Comparison of ENCODE assay signal across 7 mouse cellular contexts in genomic region chr2:26309739-26310138, GRCm38 (mm10). TPM values are rescaled to one million over a fixed set of nuclear protein-coding genes. Genes with fewer than 3 reads are reported as not detected.
DNase-seq lines count a peak whose midpoint lies in the region; ATAC-seq lines count a peak whose summit lies in the region.

No protein-coding gene starts in this region.

- H3K4me2 ChIP-seq in forebrain, embryonic 15.5 days (replicated peaks): no peak overlapping the region
- H3K4me2 ChIP-seq in midbrain, embryonic 16.5 days (ENCODE audit: low read length): no peak overlapping the region

- H3K36me3 ChIP-seq in forebrain, embryonic 15.5 days: no peaks in the 10 kb centered on the region
- no peaks in the 10 kb centered on the region for H3K36me3 ChIP-seq in midbrain, embryonic 16.5 days (ENCODE audit: control insufficient read depth, insufficient read depth, low read length)

- no peaks in the 10 kb centered on the region; the same call in 1 of the 2 replicates for H3K4me1 ChIP-seq in forebrain, embryonic 15.5 days
- H3K4me1 ChIP-seq in midbrain, embryonic 16.5 days (ENCODE audit: control insufficient read depth, insufficient read depth, low read length): peaks cover 2% of the 10 kb centered on the region; the same call in 1 of the 2 replicates

- no peak overlapping the region for H3K9ac ChIP-seq in forebrain, embryonic 15.5 days (replicated peaks)
- H3K9ac ChIP-seq in midbrain, embryonic 16.5 days (ENCODE audit: low read depth, low read length): no peak overlapping the region

- H3K27me3 ChIP-seq in forebrain, embryonic 15.5 days: no peaks in the 10 kb centered on the region
- no peaks in the 10 kb centered on the region for H3K27me3 ChIP-seq in midbrain, embryonic 16.5 days (ENCODE audit: control insufficient read depth, insufficient read depth, low read depth, low read length)

- peak overlapping the region; percentile 19; the same call in 1 of the 2 replicates for H3K27ac ChIP-seq in forebrain, embryonic 15.5 days (replicated peaks)
- no peak overlapping the region for H3K27ac ChIP-seq in midbrain, embryonic 16.5 days (ENCODE audit: low read length)

- peak; percentile 69; the same call in 1 of the 2 replicates for ATAC-seq in forebrain, embryonic 15.5 days (replicated peaks)
- ATAC-seq in midbrain, embryonic 16.5 days: peak; percentile 49; the same call in 1 of the 2 replicates

- WGBS in forebrain, embryonic 15.5 days: 22% methylated on average over 10 of the region's 10 CpGs
- 14% methylated on average over 10 of the region's 10 CpGs for WGBS in midbrain, embryonic 16.5 days

- no peak overlapping the region for H3K4me3 ChIP-seq in forebrain, embryonic 15.5 days
- no peak overlapping the region for H3K4me3 ChIP-seq in midbrain, embryonic 16.5 days (ENCODE audit: low read depth, low read length)

- peak; percentile 51 for DNase-seq in embryo, embryonic 9.5 days (ENCODE audit: extremely low spot score)
- DNase-seq in kidney, postnatal 25 days: peak; percentile 44 to 64
- no peak for DNase-seq in frontal cortex, adult 2 months (ENCODE audit: extremely low spot score in 1 of 2, low spot score in 1 of 2)
- DNase-seq in adipocyte (ENCODE audit: low spot score): no peak
- DNase-seq in testis, postnatal 10 days (ENCODE audit: low spot score): no peak

- H3K9me3 ChIP-seq in forebrain, embryonic 15.5 days: no peaks in the 10 kb centered on the region
- H3K9me3 ChIP-seq in midbrain, embryonic 16.5 days (replicated peaks; ENCODE audit: control insufficient read depth, low read length, poor library complexity, severe bottlenecking): no peaks in the 10 kb centered on the region

RNA-seq across cellular contexts. Expression of gene Gpsm1, which starts 5.6 kb away (rescaled TPM):
- 144 and 151 TPM in 2 replicates for polyA plus RNA-seq in forebrain, embryonic 15.5 days (2015; fragmentation: Nextera tagmentation; extraction: Ambion mirVana)
- 182 and 188 TPM in 2 replicates for polyA plus RNA-seq in midbrain, embryonic 16.5 days (2015; fragmentation: Nextera tagmentation; extraction: Ambion mirVana)
- polyA plus RNA-seq in frontal cortex, adult 2 months (2012; rRNA removed): 248 and 275 TPM in 2 replicates

RNA-seq across cellular contexts. Expression of gene Ccdc187, which starts 15.4 kb away (rescaled TPM):
- 0.18 and 0.24 TPM in 2 replicates for polyA plus RNA-seq in forebrain, embryonic 15.5 days (2015; fragmentation: Nextera tagmentation; extraction: Ambion mirVana)
- polyA plus RNA-seq in midbrain, embryonic 16.5 days (2015; fragmentation: Nextera tagmentation; extraction: Ambion mirVana): 0.21 and 0.29 TPM in 2 replicates
- 1.6 and 1.8 TPM in 2 replicates for polyA plus RNA-seq in frontal cortex, adult 2 months (2012; rRNA removed)

RNA-seq across cellular contexts. Expression of gene Dnlz, which starts 42.2 kb away (rescaled TPM):
- polyA plus RNA-seq in forebrain, embryonic 15.5 days (2015; fragmentation: Nextera tagmentation; extraction: Ambion mirVana): 33.0 and 33.5 TPM in 2 replicates
- 24.7 and 27.2 TPM in 2 replicates for polyA plus RNA-seq in midbrain, embryonic 16.5 days (2015; fragmentation: Nextera tagmentation; extraction: Ambion mirVana)
- polyA plus RNA-seq in frontal cortex, adult 2 months (2012; rRNA removed): 35.2 and 37.1 TPM in 2 replicates

RNA-seq across cellular contexts. Expression of gene Card9, which starts 51.0 kb away (rescaled TPM):
- polyA plus RNA-seq in forebrain, embryonic 15.5 days (2015; fragmentation: Nextera tagmentation; extraction: Ambion mirVana): 1.4 and 1.5 TPM in 2 replicates
- 1.0 and 2.7 TPM in 2 replicates for polyA plus RNA-seq in midbrain, embryonic 16.5 days (2015; fragmentation: Nextera tagmentation; extraction: Ambion mirVana)
- polyA plus RNA-seq in frontal cortex, adult 2 months (2012; rRNA removed): 6.6 TPM in 2 replicates

Comparison
In these comparisons a context has a peak if more than half of its experiments do, and no peak if none do; other contexts are left out.
1. DNase-seq: peak in embryo, embryonic 9.5 days (single experiment) and kidney, postnatal 25 days (2 of 2); none in frontal cortex, adult 2 months (0 of 2), adipocyte (single experiment) and testis, postnatal 10 days (single experiment).